Mouse (Mus musculus): ENCODE measurements around the gene Trpm6. TPM values are rescaled to one million over a fixed set of nuclear protein-coding genes. Genes with fewer than 3 reads are reported as not detected.
A peak's percentile ranks its signal among the peaks of the same experiment; 100 is the strongest.
"Not testable (repeated sequence)": the region's sequence is repeated elsewhere in the genome, so short reads cannot be mapped to it uniquely, and the experiment has no call there.

The Trpm6 gene
- 0.27 and 0.37 TPM in 2 replicates for polyA plus RNA-seq (2014; fragmentation: Nextera tagmentation; extraction: Ambion mirVana)

DNA sequence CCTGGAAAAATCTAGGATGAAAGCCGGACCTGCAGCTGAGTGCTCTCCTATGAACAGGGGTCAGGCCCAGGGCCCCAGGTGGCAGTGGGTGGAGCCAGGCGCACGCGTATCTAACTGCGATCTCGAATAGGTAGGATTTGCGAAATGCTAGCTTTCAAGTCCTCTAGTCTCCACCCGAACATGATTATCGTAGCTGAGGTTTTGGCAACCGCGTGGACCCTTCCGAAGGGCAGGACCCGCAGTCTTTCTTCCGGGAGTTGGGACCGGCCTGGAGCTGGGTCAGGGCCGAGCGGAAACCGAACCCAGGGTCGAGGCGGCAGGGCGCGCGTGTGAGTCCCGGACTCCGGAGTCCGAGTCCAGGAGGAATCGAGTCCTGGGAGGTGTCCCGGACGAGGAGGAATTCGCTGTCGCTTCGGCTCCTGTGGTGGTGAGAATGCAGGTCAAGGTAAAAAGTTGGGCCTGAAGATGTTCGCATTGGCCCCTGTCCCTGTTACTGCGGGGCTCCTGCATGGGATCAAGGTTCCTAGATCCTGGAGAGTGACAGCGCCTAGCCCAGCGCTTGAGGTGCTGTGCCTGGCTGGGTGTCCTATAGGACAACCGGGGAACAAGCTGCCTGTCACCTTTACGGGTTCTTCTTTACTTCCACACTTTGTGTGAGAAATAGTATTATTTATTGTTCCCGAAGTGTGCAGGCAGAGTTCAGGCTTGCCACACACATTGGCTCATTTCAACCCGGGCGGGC, at the start of gene Trpm6:
Trpm6 (plus strand) TSS at position 386 of the 742 bp plus-strand sequence.
- no peak for ATAC-seq (ENCODE audit: low read depth)
- Histone ChIP-seq H3K9ac (replicated peaks; ENCODE audit: low read depth, low read length) (0 out of 2 replicates have a peak within 1 kb of the TSS, but pooled peaks have one; percentile 4), H3K36me3 (ENCODE audit: control insufficient read depth, insufficient read depth, low read length) (no peaks in the 10 kb centered on the region), H3K4me2 (ENCODE audit: low read depth, low read length) (peak within 1 kb of the TSS; percentile 46), H3K27me3 (ENCODE audit: control insufficient read depth, insufficient read depth, low read length) (no peaks in the 10 kb centered on the region), H3K4me3 (ENCODE audit: low read depth, low read length) (peak within 1 kb of the TSS; percentile 24; the same call in 1 of the 2 replicates), H3K27ac (ENCODE audit: low read depth, low read length) (no peak within 1 kb of the TSS), H3K9me3 (ENCODE audit: control insufficient read depth, low read length) (no peaks in the 10 kb centered on the region), H3K4me1 (ENCODE audit: control insufficient read depth, insufficient read depth, low read length) (no peaks in the 10 kb centered on the region)
- WGBS = 7% methylated on average over 41 of the region's 41 CpGs

GRCm38 (mm10) chr19:18708101-18708500, 41.7 kb upstream of the Trpm6 start:
- no peak overlapping the region for H3K9ac ChIP-seq (replicated peaks; ENCODE audit: low read depth, low read length)
- H3K36me3 ChIP-seq (ENCODE audit: control insufficient read depth, insufficient read depth, low read length) = no peaks in the 10 kb centered on the region
- no peaks in the 10 kb centered on the region for H3K4me1 ChIP-seq (ENCODE audit: control insufficient read depth, insufficient read depth, low read length)
- no peaks in the 10 kb centered on the region for H3K9me3 ChIP-seq (ENCODE audit: control insufficient read depth, low read length)
- no peak for ATAC-seq (ENCODE audit: low read depth)
- no peaks in the 10 kb centered on the region for H3K27me3 ChIP-seq (ENCODE audit: control insufficient read depth, insufficient read depth, low read length)
- H3K4me3 ChIP-seq (ENCODE audit: low read depth, low read length) = no peak overlapping the region
- H3K4me2 ChIP-seq (ENCODE audit: low read depth, low read length) = no peak overlapping the region
- no peak overlapping the region for H3K27ac ChIP-seq (ENCODE audit: low read depth, low read length)

GRCm38 (mm10) chr19:18710903-18711302, 38.9 kb upstream of the Trpm6 start:
- Histone ChIP-seq H3K27me3 (ENCODE audit: control insufficient read depth, insufficient read depth, low read length) (no peaks in the 10 kb centered on the region), H3K9ac (replicated peaks; ENCODE audit: low read depth, low read length) (no peak overlapping the region), H3K27ac (ENCODE audit: low read depth, low read length) (no peak overlapping the region), H3K9me3 (ENCODE audit: control insufficient read depth, low read length) (no peaks in the 10 kb centered on the region), H3K4me1 (ENCODE audit: control insufficient read depth, insufficient read depth, low read length) (peaks cover 10% of the 10 kb centered on the region; the same call in 1 of the 2 replicates), H3K4me3 (ENCODE audit: low read depth, low read length) (no peak overlapping the region), H3K4me2 (ENCODE audit: low read depth, low read length) (no peak overlapping the region), H3K36me3 (ENCODE audit: control insufficient read depth, insufficient read depth, low read length) (no peaks in the 10 kb centered on the region)
- ATAC-seq (ENCODE audit: low read depth) = no peak
- WGBS = 54% methylated on average over 6 of the region's 6 CpGs

DNA sequence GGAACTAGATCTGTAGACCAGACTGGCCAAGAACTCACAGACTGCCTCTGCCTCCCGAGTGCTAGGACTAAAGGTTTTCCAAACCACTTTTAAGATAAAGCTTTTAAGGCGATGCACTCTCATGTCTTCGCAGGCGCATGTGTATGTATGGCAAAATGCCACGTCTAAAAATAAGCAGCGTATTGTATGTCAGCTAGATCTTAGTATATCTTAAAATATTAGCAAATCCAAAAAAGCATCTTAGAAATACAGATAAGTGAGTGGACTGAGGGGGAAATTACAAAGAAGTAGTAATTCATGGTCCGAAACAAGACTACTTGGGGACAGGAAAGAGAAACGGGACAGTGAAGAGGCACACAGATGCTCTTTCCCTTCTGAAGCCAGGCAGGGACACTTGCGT, 38.2 kb upstream of the Trpm6 start:
- Histone ChIP-seq H3K36me3 (ENCODE audit: control insufficient read depth, insufficient read depth, low read length) (no peaks in the 10 kb centered on the region), H3K4me1 (ENCODE audit: control insufficient read depth, insufficient read depth, low read length) (peaks cover 10% of the 10 kb centered on the region; the same call in 1 of the 2 replicates), H3K9ac (replicated peaks; ENCODE audit: low read depth, low read length) (no peak overlapping the region), H3K4me2 (ENCODE audit: low read depth, low read length) (no peak overlapping the region), H3K4me3 (ENCODE audit: low read depth, low read length) (no peak overlapping the region), H3K27ac (ENCODE audit: low read depth, low read length) (no peak overlapping the region), H3K27me3 (ENCODE audit: control insufficient read depth, insufficient read depth, low read length) (no peaks in the 10 kb centered on the region), H3K9me3 (ENCODE audit: control insufficient read depth, low read length) (no peaks in the 10 kb centered on the region)
- 92% methylated on average over 9 of the region's 9 CpGs for WGBS
- ATAC-seq (ENCODE audit: low read depth) = no peak

DNA sequence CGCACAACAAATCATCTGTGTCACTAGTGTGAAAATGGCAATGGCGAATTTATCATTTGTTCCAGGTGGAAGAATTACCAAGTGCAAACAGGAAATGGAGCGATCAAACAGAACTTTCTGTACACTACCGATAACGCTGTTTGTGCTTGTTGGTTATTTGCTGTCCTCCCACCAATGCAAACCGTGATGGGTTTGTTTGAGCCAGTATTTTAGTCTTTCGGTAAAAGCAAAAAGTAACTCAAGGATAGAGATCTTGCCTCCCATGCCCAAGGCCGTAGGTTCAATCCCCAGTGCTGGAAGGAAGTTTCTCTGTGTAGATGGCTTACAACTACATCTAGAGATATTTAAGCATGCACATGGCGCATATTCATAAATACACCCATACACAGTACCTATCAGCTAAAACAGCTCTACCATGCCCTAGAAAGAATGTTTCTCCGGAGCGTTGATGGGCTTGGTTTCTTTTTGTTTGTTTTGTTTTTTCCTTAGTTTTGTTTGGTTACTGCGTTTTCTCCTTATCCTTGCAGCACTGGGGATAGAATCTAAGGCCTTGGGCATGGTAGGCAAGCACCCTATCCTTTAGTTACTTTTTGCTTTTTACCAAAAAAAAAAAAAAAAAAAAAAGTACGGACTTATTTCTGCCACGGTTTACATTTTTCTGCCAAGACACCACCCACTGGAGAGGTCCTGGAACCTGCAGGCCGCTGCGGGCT, 37.5 kb upstream of the Trpm6 start:
- ATAC-seq (ENCODE audit: low read depth) = no peak
- H3K4me2 ChIP-seq (ENCODE audit: low read depth, low read length) = peak overlapping the region; percentile 47
- peaks cover 10% of the 10 kb centered on the region; the same call in 1 of the 2 replicates for H3K4me1 ChIP-seq (ENCODE audit: control insufficient read depth, insufficient read depth, low read length)
- H3K9ac ChIP-seq (replicated peaks; ENCODE audit: low read depth, low read length) = peak overlapping the region; percentile 78
- H3K9me3 ChIP-seq (ENCODE audit: control insufficient read depth, low read length) = no peaks in the 10 kb centered on the region
- WGBS = 60% methylated on average over 16 of the region's 16 CpGs
- H3K36me3 ChIP-seq (ENCODE audit: control insufficient read depth, insufficient read depth, low read length) = no peaks in the 10 kb centered on the region
- no peaks in the 10 kb centered on the region for H3K27me3 ChIP-seq (ENCODE audit: control insufficient read depth, insufficient read depth, low read length)
- H3K27ac ChIP-seq (ENCODE audit: low read depth, low read length) = peak overlapping the region; percentile 90
- peak overlapping the region; percentile 75 for H3K4me3 ChIP-seq (ENCODE audit: low read depth, low read length)

- 0% methylated on average over 31 of the region's 49 CpGs for WGBS
- ATAC-seq (ENCODE audit: low read depth) = peak; percentile 99
- Histone ChIP-seq H3K27ac (ENCODE audit: low read depth, low read length) (peak within 1 kb of the TSS; percentile 90), H3K4me1 (ENCODE audit: control insufficient read depth, insufficient read depth, low read length) (peaks cover 10% of the 10 kb centered on the region; the same call in 1 of the 2 replicates), H3K4me3 (ENCODE audit: low read depth, low read length) (peak within 1 kb of the TSS; percentile 75), H3K27me3 (ENCODE audit: control insufficient read depth, insufficient read depth, low read length) (no peaks in the 10 kb centered on the region), H3K9me3 (ENCODE audit: control insufficient read depth, low read length) (no peaks in the 10 kb centered on the region), H3K9ac (replicated peaks; ENCODE audit: low read depth, low read length) (peak within 1 kb of the TSS; percentile 78), H3K4me2 (ENCODE audit: low read depth, low read length) (peak within 1 kb of the TSS; percentile 95), H3K36me3 (ENCODE audit: control insufficient read depth, insufficient read depth, low read length) (no peaks in the 10 kb centered on the region)
Measured at GRCm38 (mm10) chr19:18712866-18713300, 36.9 kb upstream of the Trpm6 start, which contains the start of gene D030056L22Rik. Gene D030056L22Rik, plus strand, starts transcription at chr19:18713193.

DNA sequence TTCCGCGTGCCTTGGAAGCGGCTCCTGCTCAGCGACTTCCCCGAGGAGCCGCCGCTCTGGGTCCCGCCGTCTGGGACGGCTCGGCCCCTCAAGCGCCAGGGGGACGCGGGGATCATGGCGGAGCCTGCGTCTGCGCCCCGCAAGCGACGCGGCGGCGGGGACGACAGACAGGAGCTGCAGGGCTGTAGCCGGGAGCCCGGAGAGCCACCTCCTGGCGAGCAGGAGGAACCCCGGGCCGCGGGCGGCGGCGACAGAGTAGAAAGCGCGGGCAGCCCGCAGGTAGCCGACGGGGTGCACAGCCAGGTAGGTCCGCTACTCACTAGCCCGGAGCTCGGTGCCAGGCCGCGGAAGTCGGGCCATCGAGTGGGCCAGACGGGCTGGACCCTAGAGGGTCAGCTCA, 36.4 kb upstream of the Trpm6 start:
- Histone ChIP-seq H3K4me2 (ENCODE audit: low read depth, low read length) (peak overlapping the region; percentile 95), H3K4me3 (ENCODE audit: low read depth, low read length) (peak overlapping the region; percentile 75), H3K9ac (replicated peaks; ENCODE audit: low read depth, low read length) (peak overlapping the region; percentile 78), H3K4me1 (ENCODE audit: control insufficient read depth, insufficient read depth, low read length) (peaks cover 10% of the 10 kb centered on the region; the same call in 1 of the 2 replicates)
- not testable (repeated sequence) for H3K9me3 ChIP-seq (ENCODE audit: control insufficient read depth, low read length); H3K27ac ChIP-seq (ENCODE audit: low read depth, low read length); H3K27me3 ChIP-seq (ENCODE audit: control insufficient read depth, insufficient read depth, low read length); H3K36me3 ChIP-seq (ENCODE audit: control insufficient read depth, insufficient read depth, low read length)
- ATAC-seq (ENCODE audit: low read depth) = peak; percentile 82
- WGBS = 0% methylated on average over 36 of the region's 46 CpGs

- Histone ChIP-seq H3K4me1 (ENCODE audit: control insufficient read depth, insufficient read depth, low read length) (peaks cover 10% of the 10 kb centered on the region; the same call in 1 of the 2 replicates), H3K4me2 (ENCODE audit: low read depth, low read length) (no peak overlapping the region), H3K27me3 (ENCODE audit: control insufficient read depth, insufficient read depth, low read length) (no peaks in the 10 kb centered on the region), H3K4me3 (ENCODE audit: low read depth, low read length) (no peak overlapping the region), H3K9ac (replicated peaks; ENCODE audit: low read depth, low read length) (no peak overlapping the region), H3K36me3 (ENCODE audit: control insufficient read depth, insufficient read depth, low read length) (no peaks in the 10 kb centered on the region), H3K9me3 (ENCODE audit: control insufficient read depth, low read length) (no peaks in the 10 kb centered on the region), H3K27ac (ENCODE audit: low read depth, low read length) (no peak overlapping the region)
- WGBS = 47% methylated on average over 1 of the region's 1 CpGs
- no peak for ATAC-seq (ENCODE audit: low read depth)
Measured at GRCm38 (mm10) chr19:18716374-18716773, 33.4 kb upstream of the Trpm6 start.

GRCm38 (mm10) chr19:18720337-18720736, 29.4 kb upstream of the Trpm6 start:
- no peak overlapping the region for H3K27ac ChIP-seq (ENCODE audit: low read depth, low read length)
- H3K9me3 ChIP-seq (ENCODE audit: control insufficient read depth, low read length) = no peaks in the 10 kb centered on the region
- 93% methylated on average over 3 of the region's 3 CpGs for WGBS
- H3K36me3 ChIP-seq (ENCODE audit: control insufficient read depth, insufficient read depth, low read length) = no peaks in the 10 kb centered on the region
- H3K4me3 ChIP-seq (ENCODE audit: low read depth, low read length) = no peak overlapping the region
- H3K27me3 ChIP-seq (ENCODE audit: control insufficient read depth, insufficient read depth, low read length) = no peaks in the 10 kb centered on the region
- H3K4me2 ChIP-seq (ENCODE audit: low read depth, low read length) = no peak overlapping the region
- no peaks in the 10 kb centered on the region for H3K4me1 ChIP-seq (ENCODE audit: control insufficient read depth, insufficient read depth, low read length)
- ATAC-seq (ENCODE audit: low read depth) = no peak
- H3K9ac ChIP-seq (replicated peaks; ENCODE audit: low read depth, low read length) = no peak overlapping the region
